25 mouse cellular contexts compared by ENCODE assay signal in the genomic region with DNA sequence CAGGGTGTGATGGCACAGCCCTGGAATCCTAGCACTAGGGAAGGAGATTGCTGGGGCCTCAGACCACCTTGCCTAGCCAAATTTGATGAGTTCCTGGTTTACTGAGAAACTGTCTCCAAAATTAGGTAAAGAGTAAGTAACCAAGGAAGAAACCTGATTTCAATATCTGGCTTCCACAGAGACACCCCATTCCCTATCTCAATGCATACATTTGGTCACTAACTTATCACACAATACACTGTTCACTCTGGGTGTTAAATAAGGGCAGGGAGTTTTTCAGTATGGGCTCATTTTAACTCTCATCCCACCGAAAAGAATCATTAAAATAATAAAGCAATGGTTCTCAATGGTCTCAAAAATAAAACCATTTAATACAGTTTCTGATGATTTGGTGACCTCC. TPM values are rescaled to one million over a fixed set of nuclear protein-coding genes. Genes with fewer than 3 reads are reported as not detected.
"Had no signal": no experiment of that assay in that cellular context is flagged by ENCODE, and none has a peak within 500 bp of the region (broad histone marks: within the 10 kb centered on the region; RNA-seq: fewer than 3 reads in every experiment).

No protein-coding gene starts in this region.

- H3K27me3 ChIP-seq: neural tube, embryonic 13.5 days; neural tube, embryonic 15.5 days; stomach, embryonic 15.5 days had no signal

- H3K36me3 ChIP-seq: neural tube, embryonic 13.5 days; neural tube, embryonic 15.5 days; stomach, embryonic 15.5 days had no signal

- H3K27ac ChIP-seq: neural tube, embryonic 13.5 days; neural tube, embryonic 15.5 days; stomach, embryonic 15.5 days; stomach, postnatal 0 days had no signal

- DNase-seq: retina, postnatal 1 day; right cerebral cortex, adult 18-20 months; right cerebral cortex, postnatal 14 days; right cerebral cortex, postnatal 25 days; right cerebral cortex, postnatal 4 days; spleen, adult 18-20 months; thymus, adult 18-20 months; thymus, adult 2 months; thymus, postnatal 14 days; thymus, postnatal 25 days; thymus, postnatal 36 days; thymus, postnatal 4 days had no signal

- H3K9ac ChIP-seq: neural tube, embryonic 13.5 days; neural tube, embryonic 15.5 days; stomach, embryonic 15.5 days had no signal

- H3K9me3 ChIP-seq: stomach, embryonic 15.5 days had no signal

- H3K4me1 ChIP-seq: neural tube, embryonic 13.5 days; neural tube, embryonic 15.5 days; stomach, embryonic 15.5 days had no signal

- H3K4me3 ChIP-seq: neural tube, embryonic 13.5 days; neural tube, embryonic 15.5 days; stomach, embryonic 15.5 days had no signal

RNA-seq across cellular contexts. Expression of a gene that starts 5.1 kb away (rescaled TPM):
- total RNA-seq: neutrophil, adult 5-6 weeks had no signal
- polyA plus RNA-seq: neural tube, embryonic 13.5 days; neural tube, embryonic 15.5 days; small intestine, adult 2 months; spleen, adult 2 months; stomach, embryonic 14.5 days; stomach, embryonic 15.5 days; stomach, embryonic 16.5 days; stomach, postnatal 0 days; thymus, postnatal 0 days had no signal

RNA-seq across cellular contexts. Expression of a gene that starts 50.6 kb away (rescaled TPM):
- total RNA-seq: neutrophil, adult 5-6 weeks had no signal
- polyA plus RNA-seq: neural tube, embryonic 13.5 days; neural tube, embryonic 14.5 days; neural tube, embryonic 15.5 days; small intestine, adult 2 months; spleen, adult 2 months; stomach, embryonic 14.5 days; stomach, embryonic 15.5 days; stomach, embryonic 16.5 days; stomach, postnatal 0 days; testis, adult 2 months; thymus, adult 2 months; thymus, postnatal 0 days; urinary bladder, adult 2 months had no signal

RNA-seq across cellular contexts. Expression of a gene that starts 58.7 kb away (rescaled TPM):
- total RNA-seq: neutrophil, adult 5-6 weeks had no signal
- polyA plus RNA-seq: small intestine, adult 2 months; spleen, adult 2 months; stomach, embryonic 14.5 days; stomach, embryonic 15.5 days; stomach, embryonic 16.5 days; stomach, postnatal 0 days; thymus, adult 2 months; thymus, postnatal 0 days had no signal
